Mouse (Mus musculus) cortical plate, adult 2 months (tissue): ENCODE measurements around the gene Cdc42se2.

ENCODE experiments used
- CTCF ChIP-seq: fragments of 200-500 bp; IDR thresholded peaks from 2 replicates; pipeline ENCODE4 v1.5.1; 2011; ENCODE audit warnings: mild to moderate bottlenecking, control low read depth, low read length; ENCODE audit not compliant: insufficient read depth; ENCODE audit errors: extremely low read depth
- POLR2A ChIP-seq: fragments of 200-500 bp; IDR thresholded peaks from 2 replicates; pipeline ENCODE4 v1.6.1; 2011; ENCODE audit warnings: mild to moderate bottlenecking, low read length, control low read depth; ENCODE audit not compliant: insufficient read depth; ENCODE audit errors: extremely low read depth

GRCm38 (mm10) chr11:54684831-54685230 lies 102.6 kb downstream of the Cdc42se2 start:
- TF ChIP-seq POLR2A (no peak), CTCF (no peak)
